Mouse (Mus musculus): ENCODE results near the gene Nrip3.

DNA sequence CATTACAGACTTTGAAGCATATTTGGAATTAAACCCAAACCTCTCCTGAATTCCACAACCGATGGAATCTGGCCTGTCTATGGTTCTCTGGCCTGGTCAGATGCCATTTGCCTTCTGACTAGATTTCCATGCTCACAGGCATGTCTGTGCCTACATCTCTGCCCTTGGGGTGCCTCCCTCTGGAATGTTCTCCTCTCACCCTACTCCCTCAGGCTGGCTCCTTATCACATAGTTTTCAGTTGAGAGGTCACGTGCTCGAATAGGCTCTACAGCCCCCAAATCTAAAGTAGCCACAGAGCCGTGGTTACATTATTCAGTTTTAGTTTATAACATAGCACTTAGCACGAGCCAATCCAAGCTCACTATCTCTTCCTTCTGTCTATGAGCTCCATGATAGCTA, 13.7 kb upstream of the Nrip3 start:
- TF ChIP-seq CTCF (IDR thresholded peaks at IDR 0.05; ENCODE audit: low read depth, low read length), result no peak
- no peak for TF ChIP-seq POLR2A (IDR thresholded peaks at IDR 0.05; ENCODE audit: borderline replicate concordance, low read depth, low read length)

All from bone marrow macrophage, adult 2 months (primary cell).